Mouse (Mus musculus) layer of hippocampus, adult 11-12 months (tissue): ENCODE data around the gene Ppp2r2d.

Experiments used
- DNase-seq: peaks from one replicate; pipeline ENCODE4 v3.0.0; 2022; ENCODE audit warnings: low spot score

Ppp2r2d gene

DNA sequence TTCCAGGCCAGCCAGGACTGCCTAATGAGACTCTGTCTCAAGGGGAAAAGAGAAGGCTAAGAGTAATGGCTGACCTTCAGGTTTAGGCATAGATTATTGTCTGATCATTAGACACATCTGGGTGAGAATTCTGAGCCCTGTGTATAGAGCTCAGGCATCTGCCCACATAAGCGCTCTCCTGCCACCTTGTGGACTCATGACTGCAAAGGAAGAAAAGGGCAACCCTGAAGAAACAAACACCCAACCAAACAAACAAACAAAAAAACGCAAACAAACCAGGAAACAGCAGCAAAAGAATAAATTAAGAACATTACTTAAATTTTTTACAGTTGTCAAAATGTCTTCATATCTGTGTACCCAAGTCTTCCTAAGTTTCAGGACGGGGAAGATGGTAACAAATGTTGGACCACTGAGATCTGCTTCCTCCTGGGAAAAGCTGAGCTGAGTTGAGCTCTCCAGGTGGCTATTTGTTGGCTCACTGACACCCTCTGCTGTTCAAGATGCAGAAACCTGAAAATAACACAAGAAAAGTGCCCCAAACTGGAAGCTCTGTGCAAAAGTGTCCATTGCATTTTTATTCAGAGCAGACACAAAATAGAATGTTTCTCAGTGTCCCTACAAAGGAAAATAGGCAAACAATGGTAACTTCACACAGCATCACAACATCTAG lies 78.0 kb downstream of the Ppp2r2d start:
- DNase-seq = no peak

- no peak for DNase-seq
These were observed 82.6 kb downstream of the Ppp2r2d start for GRCm38 (mm10) chr7:138928456-138928855.
